Mouse (Mus musculus): Measurements from ENCODE around the gene Gm20388. TPM values are rescaled to one million over a fixed set of nuclear protein-coding genes. Genes with fewer than 3 reads are reported as not detected.

Gm20388 gene
- polyA plus RNA-seq, 1 experiment from 2014 or later: not detected

DNA sequence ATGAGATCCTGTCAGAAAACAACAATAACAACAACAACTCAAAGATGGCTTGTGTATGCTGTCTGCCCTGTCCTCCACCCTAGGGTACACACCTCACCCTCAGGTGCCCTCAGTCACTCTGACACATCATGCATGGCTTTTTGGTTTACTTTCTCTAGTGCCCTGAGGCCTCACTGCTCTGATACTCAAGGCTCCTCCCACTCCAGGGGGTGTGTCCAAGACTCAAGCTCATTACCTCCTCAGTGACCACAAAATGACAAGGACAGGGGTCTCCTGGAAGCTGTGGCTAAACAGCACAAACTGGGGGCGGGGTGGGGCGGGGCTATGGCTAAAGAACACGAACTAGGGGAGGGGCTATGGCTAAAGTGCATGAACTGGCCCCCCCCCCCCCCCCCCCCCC, 2393.4 kb downstream of the Gm20388 start:
- 7% methylated on average over 3 of the region's 3 CpGs for WGBS
- Histone ChIP-seq H3K4me1 (replicated peaks; ENCODE audit: control insufficient read depth, insufficient read depth) (no peaks in the 10 kb centered on the region), H3K27ac (replicated peaks) (no peak overlapping the region), H3K4me3 (ENCODE audit: low read depth, low read length) (no peak overlapping the region), H3K9me3 (ENCODE audit: control insufficient read depth, low read length) (no peaks in the 10 kb centered on the region), H3K27me3 (ENCODE audit: control insufficient read depth, insufficient read depth, low read length) (no peaks in the 10 kb centered on the region), H3K9ac (ENCODE audit: low read length) (no peak overlapping the region), H3K36me3 (ENCODE audit: control insufficient read depth, insufficient read depth, low read length) (0 out of 2 replicates have a peak, but pooled peaks cover 2% of the 10 kb centered on the region), H3K4me2 (replicated peaks; ENCODE audit: low read depth) (no peak overlapping the region)
- peak; percentile 72 for DNase-seq (ENCODE audit: low spot score)
- TF ChIP-seq CTCF (IDR thresholded peaks at IDR 0.05; ENCODE audit: low read depth) (no peak), EP300 (optimal IDR thresholded peaks at IDR 0.05) (no peak)
- peak; percentile 45 for ATAC-seq (ENCODE audit: low FRiP score, low TSS enrichment)

DNA sequence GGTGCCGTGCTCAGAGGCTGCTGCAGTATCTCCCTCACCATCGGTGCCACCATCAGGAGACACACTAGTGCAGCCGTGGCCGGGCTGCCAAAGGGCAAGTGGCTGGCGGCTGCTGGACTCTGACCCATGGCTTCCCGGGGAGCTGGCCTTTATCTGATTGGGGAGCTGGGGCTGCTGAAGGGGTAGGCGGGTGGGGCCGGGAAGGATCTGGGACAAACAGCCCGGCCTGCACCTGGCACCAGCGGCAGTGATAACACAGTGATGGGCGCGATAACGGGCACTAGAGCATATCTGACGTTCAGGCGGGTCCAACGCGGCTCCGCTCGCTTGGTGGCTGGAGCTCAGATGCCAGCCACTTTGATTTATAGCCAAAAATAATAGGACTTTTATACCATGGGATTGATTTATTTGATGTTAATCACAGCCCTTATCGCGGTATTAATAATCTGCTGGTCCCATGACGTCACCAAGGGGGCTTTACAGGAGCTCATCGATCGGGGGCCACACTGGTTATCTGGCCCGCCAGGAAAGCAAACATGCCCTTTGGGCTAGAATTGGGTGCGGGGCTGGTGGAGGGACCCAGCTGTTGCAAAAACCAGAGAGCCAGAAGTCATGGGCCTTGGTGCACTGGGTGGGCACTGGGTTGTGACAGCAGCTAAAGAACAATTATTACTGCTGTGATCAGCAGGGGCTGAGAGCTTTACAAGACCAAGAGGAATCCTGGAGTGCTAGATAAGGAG, 2396.2 kb downstream of the Gm20388 start:
- H3K4me1 ChIP-seq (replicated peaks; ENCODE audit: control insufficient read depth, insufficient read depth): no peaks in the 10 kb centered on the region
- H3K4me2 ChIP-seq (replicated peaks; ENCODE audit: low read depth): no peak overlapping the region
- H3K4me3 ChIP-seq (ENCODE audit: low read depth, low read length): no peak overlapping the region
- H3K27me3 ChIP-seq (ENCODE audit: control insufficient read depth, insufficient read depth, low read length): no peaks in the 10 kb centered on the region
- WGBS: 74% methylated on average over 26 of the region's 26 CpGs
- H3K27ac ChIP-seq (replicated peaks): no peak overlapping the region
- 0 out of 2 replicates have a peak, but pooled peaks cover 2% of the 10 kb centered on the region for H3K36me3 ChIP-seq (ENCODE audit: control insufficient read depth, insufficient read depth, low read length)
- H3K9me3 ChIP-seq (ENCODE audit: control insufficient read depth, low read length): no peaks in the 10 kb centered on the region
- TF ChIP-seq CTCF (IDR thresholded peaks at IDR 0.05; ENCODE audit: low read depth): no peak
- no peak for TF ChIP-seq EP300 (optimal IDR thresholded peaks at IDR 0.05)
- DNase-seq (ENCODE audit: low spot score) (peak; percentile 66), ATAC-seq (ENCODE audit: low FRiP score, low TSS enrichment) (no peak)
- 0 out of 2 replicates have a peak overlapping the region, but pooled peaks have one; percentile 13 for H3K9ac ChIP-seq (ENCODE audit: low read length)

DNA sequence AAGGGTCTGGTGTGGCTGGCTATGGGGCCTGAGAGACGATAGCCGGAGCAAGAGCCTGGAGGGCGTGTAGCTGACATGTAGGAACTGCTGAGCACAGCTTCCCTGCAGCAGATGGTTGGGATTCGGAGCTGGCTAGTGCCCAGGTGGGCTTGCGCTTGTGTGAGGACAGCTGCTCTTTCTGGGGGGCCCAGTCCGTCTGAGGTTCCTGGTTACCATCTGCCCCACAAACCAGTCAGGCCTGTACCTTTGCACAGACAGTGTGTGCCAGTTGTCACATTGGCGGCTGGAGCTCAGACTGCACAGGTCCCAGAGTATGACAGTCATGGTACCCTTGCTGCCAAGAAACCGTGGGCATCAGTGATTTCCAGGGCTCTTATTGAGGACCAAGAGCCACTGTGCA, 2397.2 kb downstream of the Gm20388 start:
- DNase-seq (ENCODE audit: low spot score) (no peak), ATAC-seq (ENCODE audit: low FRiP score, low TSS enrichment) (no peak)
- H3K36me3 ChIP-seq (ENCODE audit: control insufficient read depth, insufficient read depth, low read length): 0 out of 2 replicates have a peak, but pooled peaks cover 2% of the 10 kb centered on the region
- H3K4me1 ChIP-seq (replicated peaks; ENCODE audit: control insufficient read depth, insufficient read depth): no peaks in the 10 kb centered on the region
- no peak overlapping the region; the same call in 1 of the 2 replicates for H3K9ac ChIP-seq (ENCODE audit: low read length)
- H3K4me3 ChIP-seq (ENCODE audit: low read depth, low read length): no peak overlapping the region
- no peak overlapping the region for H3K4me2 ChIP-seq (replicated peaks; ENCODE audit: low read depth)
- WGBS: 84% methylated on average over 8 of the region's 8 CpGs
- no peaks in the 10 kb centered on the region for H3K9me3 ChIP-seq (ENCODE audit: control insufficient read depth, low read length)
- H3K27me3 ChIP-seq (ENCODE audit: control insufficient read depth, insufficient read depth, low read length): no peaks in the 10 kb centered on the region
- no peak for TF ChIP-seq EP300 (optimal IDR thresholded peaks at IDR 0.05)
- no peak for TF ChIP-seq CTCF (IDR thresholded peaks at IDR 0.05; ENCODE audit: low read depth)
- no peak overlapping the region for H3K27ac ChIP-seq (replicated peaks)

DNA sequence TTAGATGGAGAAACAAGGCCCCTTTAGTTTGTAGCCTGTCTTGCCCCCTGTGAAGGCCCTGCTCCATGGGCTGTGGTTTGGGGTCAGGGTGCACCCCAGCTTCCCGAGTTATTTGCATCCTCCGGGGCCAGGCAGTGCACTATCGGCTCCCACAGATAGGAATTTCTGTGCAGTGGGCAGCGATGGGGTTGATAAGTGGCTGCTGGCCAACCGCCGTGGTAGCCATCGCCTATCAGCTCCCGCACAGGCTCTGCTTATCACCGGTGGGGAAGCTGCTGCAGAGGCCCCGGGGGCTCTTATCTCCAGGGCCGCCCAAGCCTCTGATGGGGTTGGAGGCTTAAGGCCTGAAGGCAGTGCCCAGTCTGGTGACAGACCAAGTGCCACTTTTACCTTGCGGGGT, 2398.6 kb downstream of the Gm20388 start:
- H3K9ac ChIP-seq (ENCODE audit: low read length): no peak overlapping the region
- H3K27me3 ChIP-seq (ENCODE audit: control insufficient read depth, insufficient read depth, low read length): no peaks in the 10 kb centered on the region

DNA sequence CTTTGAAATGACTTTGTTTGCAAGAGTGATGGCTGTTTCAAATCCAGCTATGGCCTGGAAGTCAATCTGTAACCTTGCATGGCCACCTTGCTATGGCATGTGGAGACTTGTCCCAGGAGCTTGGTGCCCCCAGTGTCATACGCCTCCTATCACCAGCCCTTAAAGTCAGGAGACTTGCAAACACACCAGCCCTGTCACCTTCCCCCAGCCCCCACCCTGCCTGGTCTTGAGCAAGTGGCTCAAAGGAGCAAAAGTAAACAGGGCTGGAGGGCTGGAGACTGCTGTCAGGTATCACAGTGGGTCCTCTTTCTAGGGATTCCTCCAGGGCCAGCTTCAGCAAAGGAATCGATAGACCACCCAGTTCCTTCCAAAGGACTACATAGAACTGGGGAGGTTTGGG, 2400.5 kb downstream of the Gm20388 start:
- no peak for DNase-seq (ENCODE audit: low spot score)
- no peaks in the 10 kb centered on the region for H3K4me1 ChIP-seq (replicated peaks; ENCODE audit: control insufficient read depth, insufficient read depth)
- no peak overlapping the region for H3K27ac ChIP-seq (replicated peaks)
- no peak for ATAC-seq (ENCODE audit: low FRiP score, low TSS enrichment)
- 0 out of 2 replicates have a peak, but pooled peaks cover 2% of the 10 kb centered on the region for H3K36me3 ChIP-seq (ENCODE audit: control insufficient read depth, insufficient read depth, low read length)
- TF ChIP-seq EP300 (optimal IDR thresholded peaks at IDR 0.05) (no peak), CTCF (IDR thresholded peaks at IDR 0.05; ENCODE audit: low read depth) (no peak)
- no peak overlapping the region for H3K4me2 ChIP-seq (replicated peaks; ENCODE audit: low read depth)
- no peak overlapping the region for H3K9ac ChIP-seq (ENCODE audit: low read length)
- no peaks in the 10 kb centered on the region for H3K9me3 ChIP-seq (ENCODE audit: control insufficient read depth, low read length)
- H3K4me3 ChIP-seq (ENCODE audit: low read depth, low read length): no peak overlapping the region
- WGBS: 60% methylated on average over 2 of the region's 2 CpGs
- no peaks in the 10 kb centered on the region for H3K27me3 ChIP-seq (ENCODE audit: control insufficient read depth, insufficient read depth, low read length)

More for the DNA sequence above, 2398.6 kb downstream of the Gm20388 start:
- no peak for DNase-seq (ENCODE audit: low spot score)
- H3K4me2 ChIP-seq (replicated peaks; ENCODE audit: low read depth): no peak overlapping the region
- 0 out of 2 replicates have a peak, but pooled peaks cover 2% of the 10 kb centered on the region for H3K36me3 ChIP-seq (ENCODE audit: control insufficient read depth, insufficient read depth, low read length)
- no peak overlapping the region for H3K27ac ChIP-seq (replicated peaks)
- no peak for ATAC-seq (ENCODE audit: low FRiP score, low TSS enrichment)
- WGBS: 62% methylated on average over 12 of the region's 12 CpGs
- no peak for TF ChIP-seq CTCF (IDR thresholded peaks at IDR 0.05; ENCODE audit: low read depth)
- TF ChIP-seq EP300 (optimal IDR thresholded peaks at IDR 0.05): no peak
- no peak overlapping the region for H3K4me3 ChIP-seq (ENCODE audit: low read depth, low read length)
- H3K4me1 ChIP-seq (replicated peaks; ENCODE audit: control insufficient read depth, insufficient read depth): no peaks in the 10 kb centered on the region
- no peaks in the 10 kb centered on the region for H3K9me3 ChIP-seq (ENCODE audit: control insufficient read depth, low read length)

DNA sequence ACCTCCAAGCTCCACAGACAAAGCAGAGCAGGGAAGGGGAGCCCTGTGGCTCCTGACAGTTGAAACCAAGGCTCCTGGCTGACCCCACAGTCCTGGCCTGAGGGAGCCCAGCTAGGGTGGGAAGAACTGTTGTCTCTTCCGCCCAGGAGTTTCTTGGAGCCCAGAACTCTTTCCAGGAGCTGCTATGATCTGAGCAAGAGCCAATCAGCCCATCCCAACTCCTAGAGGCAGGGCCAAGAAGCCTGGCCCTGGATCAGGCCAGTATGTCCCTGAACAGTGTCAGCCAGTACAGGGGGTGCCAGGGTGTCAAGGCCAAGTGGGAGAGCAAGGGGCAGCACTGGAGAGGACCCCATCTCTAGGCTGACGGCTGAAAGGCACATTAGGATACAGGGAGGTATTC, 2401.9 kb downstream of the Gm20388 start:
- no peak for ATAC-seq (ENCODE audit: low FRiP score, low TSS enrichment)
- Histone ChIP-seq H3K27ac (replicated peaks) (0 out of 2 replicates have a peak overlapping the region, but pooled peaks have one; percentile 3), H3K9ac (ENCODE audit: low read length) (no peak overlapping the region), H3K4me1 (replicated peaks; ENCODE audit: control insufficient read depth, insufficient read depth) (no peaks in the 10 kb centered on the region), H3K9me3 (ENCODE audit: control insufficient read depth, low read length) (no peaks in the 10 kb centered on the region), H3K4me3 (ENCODE audit: low read depth, low read length) (no peak overlapping the region), H3K4me2 (replicated peaks; ENCODE audit: low read depth) (no peak overlapping the region), H3K27me3 (ENCODE audit: control insufficient read depth, insufficient read depth, low read length) (no peaks in the 10 kb centered on the region), H3K36me3 (ENCODE audit: control insufficient read depth, insufficient read depth, low read length) (0 out of 2 replicates have a peak, but pooled peaks cover 2% of the 10 kb centered on the region)
- DNase-seq (ENCODE audit: low spot score): no peak
- TF ChIP-seq EP300 (optimal IDR thresholded peaks at IDR 0.05): no peak
- TF ChIP-seq CTCF (IDR thresholded peaks at IDR 0.05; ENCODE audit: low read depth): no peak
- WGBS: 60% methylated on average over 2 of the region's 2 CpGs
